Comparison of ENCODE assay signal across 8 mouse cellular contexts in the genomic region with DNA sequence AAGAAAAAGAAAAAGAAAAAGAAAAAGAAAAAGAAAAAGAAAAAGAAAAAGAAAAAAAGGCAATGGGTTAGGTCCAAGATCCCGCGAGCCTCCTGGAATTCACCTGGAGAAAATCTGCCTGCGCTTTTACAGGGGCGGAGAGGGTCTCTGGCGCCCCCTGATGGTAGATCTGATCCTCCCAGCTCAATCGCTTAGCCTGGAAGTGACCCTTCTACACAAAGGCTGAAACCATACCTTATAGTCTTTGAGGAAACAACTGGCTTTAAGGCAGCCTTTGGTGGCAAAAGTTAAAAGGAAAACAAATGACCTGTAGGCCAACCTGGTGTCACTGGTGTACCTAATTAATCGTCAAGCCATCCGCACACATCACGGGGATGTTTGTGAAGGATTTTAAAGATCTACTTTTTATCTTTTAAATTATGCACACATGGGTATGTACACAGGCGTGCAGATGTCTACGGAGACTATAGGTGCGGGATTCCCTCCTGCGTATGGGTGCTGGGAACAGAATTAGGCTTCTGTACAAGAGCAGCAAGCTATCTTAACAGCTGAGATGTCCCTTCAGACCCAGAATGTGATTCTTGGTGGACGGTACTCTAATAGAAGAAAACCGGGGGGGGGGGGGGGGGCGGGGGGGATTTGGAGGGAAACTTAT. TPM values are rescaled to one million over a fixed set of nuclear protein-coding genes. Genes with fewer than 3 reads are reported as not detected.
DNase-seq lines count a peak whose midpoint lies in the region; ATAC-seq lines count a peak whose summit lies in the region.

No protein-coding gene starts in this region.

- H3K9ac ChIP-seq in liver, embryonic 13.5 days: no peak overlapping the region
- no peak overlapping the region for H3K9ac ChIP-seq in stomach, embryonic 16.5 days (ENCODE audit: low read length)

- 38% methylated on average over 16 of the region's 16 CpGs for WGBS in liver, embryonic 13.5 days (ENCODE audit: insufficient replicate concordance)
- 36% methylated on average over 16 of the region's 16 CpGs for WGBS in stomach, embryonic 16.5 days

- peak; percentile 52 for ATAC-seq in activated CD4-positive, CD25-positive, alpha-beta regulatory T cell, adult 4 months
- ATAC-seq in liver, embryonic 13.5 days (ENCODE audit: low read depth): no peak
- peak; percentile 66 for ATAC-seq in stomach, embryonic 16.5 days (ENCODE audit: insufficient read depth, low FRiP score)

- H3K36me3 ChIP-seq in liver, embryonic 13.5 days: no peaks in the 10 kb centered on the region
- H3K36me3 ChIP-seq in stomach, embryonic 16.5 days (ENCODE audit: control insufficient read depth, insufficient read depth, low read length): no peaks in the 10 kb centered on the region

- peaks cover 6% of the 10 kb centered on the region; the same call in 1 of the 2 replicates for H3K4me1 ChIP-seq in liver, embryonic 13.5 days (replicated peaks)
- H3K4me1 ChIP-seq in stomach, embryonic 16.5 days (ENCODE audit: control insufficient read depth, insufficient read depth, low read length): no peaks in the 10 kb centered on the region

- H3K4me2 ChIP-seq in liver, embryonic 13.5 days: peak overlapping the region; percentile 65
- peak overlapping the region; percentile 72 for H3K4me2 ChIP-seq in stomach, embryonic 16.5 days (ENCODE audit: low read depth, low read length)

- H3K27ac ChIP-seq in liver, embryonic 13.5 days: no peak overlapping the region
- no peak overlapping the region for H3K27ac ChIP-seq in stomach, embryonic 16.5 days (ENCODE audit: low read length)

- DNase-seq in 416B (ENCODE audit: low read depth): peak; percentile 61
- DNase-seq in embryo, embryonic 10.5 days (ENCODE audit: low spot score): peak; percentile 90
- DNase-seq in heart, adult 8-10 months (ENCODE audit: low spot score): peak; percentile 57
- peak; percentile 49 to 74 for DNase-seq in kidney, adult 8-10 months
- DNase-seq in liver, embryonic 13.5 days: peak; percentile 19
- DNase-seq in naive thymus-derived CD4-positive, alpha-beta T cell, adult 2 months (ENCODE audit: low read depth): peak; percentile 79

- no peaks in the 10 kb centered on the region for H3K9me3 ChIP-seq in liver, embryonic 13.5 days (replicated peaks)
- no peaks in the 10 kb centered on the region for H3K9me3 ChIP-seq in stomach, embryonic 16.5 days (replicated peaks; ENCODE audit: control insufficient read depth, low read length)

- H3K27me3 ChIP-seq in liver, embryonic 13.5 days: peaks cover 36% of the 10 kb centered on the region
- H3K27me3 ChIP-seq in stomach, embryonic 16.5 days (ENCODE audit: control insufficient read depth, insufficient read depth, low read length): no peaks in the 10 kb centered on the region

- H3K4me3 ChIP-seq in liver, embryonic 13.5 days (replicated peaks): peak overlapping the region; percentile 39; the same call in 1 of the 2 replicates
- peak overlapping the region; percentile 46 for H3K4me3 ChIP-seq in stomach, embryonic 16.5 days (replicated peaks; ENCODE audit: low read length)

RNA-seq across cellular contexts. Expression of a gene that starts 0.9 kb away (rescaled TPM):
- polyA plus RNA-seq in activated CD4-positive, CD25-positive, alpha-beta regulatory T cell, adult 4 months (2017; shearing (Covaris generic)): not detected
- not detected for total RNA-seq in heart, adult 8-10 months (2022)
- 0.05 TPM in 1 of 2 replicates, not detected in the other for polyA plus RNA-seq in liver, embryonic 13.5 days (2015; fragmentation: Nextera tagmentation; extraction: Ambion mirVana)
- 0.06 TPM in 1 of 2 replicates, not detected in the other for polyA plus RNA-seq in stomach, embryonic 16.5 days (2015; fragmentation: Nextera tagmentation; extraction: Ambion mirVana)

Comparison
In these comparisons a context has a peak if more than half of its experiments do, and no peak if none do; other contexts are left out.
1. DNase-seq: peak in every context shown above with its lines; median percentile 90 in embryo, embryonic 10.5 days; 79 in naive thymus-derived CD4-positive, alpha-beta T cell, adult 2 months; 62 in kidney, adult 8-10 months; 61 in 416B; 57 in heart, adult 8-10 months; 19 in liver, embryonic 13.5 days.